Mouse (Mus musculus): ENCODE data around the gene Cstad.
A peak's percentile ranks its signal among the peaks of the same experiment; 100 is the strongest.

The Cstad gene

GRCm38 (mm10) chr2:30629038-30629761 lies 34.4 kb downstream of the Cstad start:
- no peak for DNase-seq (ENCODE audit: low spot score in 2 of 2)

GRCm38 (mm10) chr2:30629860-30630259 lies 35.0 kb downstream of the Cstad start:
- DNase-seq (ENCODE audit: low spot score in 2 of 2): no peak

- no peak for DNase-seq (ENCODE audit: low spot score in 2 of 2)
These were observed 41.4 kb downstream of the Cstad start for GRCm38 (mm10) chr2:30636266-30636671.

DNA sequence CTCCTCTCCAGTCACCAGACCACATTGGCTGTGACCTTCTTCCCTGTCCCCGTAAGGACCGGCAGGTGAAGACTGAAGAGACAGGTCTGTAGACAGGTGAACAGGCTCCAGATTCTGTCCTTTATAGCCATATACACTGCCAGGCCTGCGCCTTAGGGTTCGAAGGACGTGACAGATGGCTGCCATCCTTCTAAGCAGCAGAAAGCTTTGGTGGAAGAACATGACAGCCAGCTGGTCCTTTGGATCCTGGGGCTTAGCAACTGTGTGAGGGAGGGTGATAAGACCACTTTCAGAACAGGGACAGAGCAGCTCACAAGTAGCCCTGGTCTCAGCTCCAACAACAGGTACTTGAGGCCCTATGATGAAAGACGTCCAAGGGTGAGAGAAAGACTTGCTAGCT lies 43.2 kb downstream of the Cstad start:
- no peak for DNase-seq (ENCODE audit: low spot score in 2 of 2)

- no peak for DNase-seq (ENCODE audit: low spot score in 2 of 2)
These were observed 45.2 kb downstream of the Cstad start for GRCm38 (mm10) chr2:30640021-30640481.

DNA sequence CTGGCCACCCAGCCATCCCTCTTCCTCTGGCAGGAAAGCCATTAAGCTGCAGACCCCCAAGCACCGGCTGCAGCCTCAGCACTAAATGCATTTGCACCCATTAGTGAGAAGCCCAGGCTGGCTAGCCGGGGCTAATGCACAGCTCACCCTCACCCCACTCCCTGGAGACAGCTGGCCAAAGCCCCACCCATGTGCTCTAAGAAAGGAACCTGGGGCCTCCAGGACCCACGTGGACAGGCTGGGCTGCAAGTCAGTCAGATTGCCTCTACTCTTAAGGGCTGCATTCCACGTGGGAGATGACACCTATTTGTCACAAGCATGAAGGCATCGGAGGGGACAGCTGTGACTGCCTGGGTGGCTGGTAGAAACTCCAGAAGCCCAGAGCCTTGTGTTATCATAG lies 48.0 kb downstream of the Cstad start:
- no peak for DNase-seq (ENCODE audit: low spot score in 2 of 2)

DNA sequence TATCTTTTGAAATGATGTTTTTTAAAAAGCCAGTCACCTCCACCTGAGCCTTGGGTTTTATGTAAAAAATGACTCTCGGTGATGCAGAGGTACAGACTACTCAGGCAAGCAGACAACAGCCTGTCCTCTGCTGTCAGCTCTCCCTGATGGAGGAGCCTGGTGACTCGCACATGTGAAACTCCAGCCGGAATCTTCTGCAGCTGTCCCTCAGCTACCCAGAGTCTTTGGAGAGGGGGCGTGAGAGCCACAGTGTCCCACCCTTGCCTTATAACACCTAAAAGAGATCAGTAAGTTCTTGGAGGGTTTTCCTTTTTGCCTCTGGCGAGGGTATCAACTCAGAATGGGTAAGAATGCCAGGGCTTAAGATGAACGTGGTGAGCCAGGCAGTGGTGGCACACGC lies 48.6 kb downstream of the Cstad start:
- DNase-seq (ENCODE audit: low spot score in 2 of 2): no peak

DNA sequence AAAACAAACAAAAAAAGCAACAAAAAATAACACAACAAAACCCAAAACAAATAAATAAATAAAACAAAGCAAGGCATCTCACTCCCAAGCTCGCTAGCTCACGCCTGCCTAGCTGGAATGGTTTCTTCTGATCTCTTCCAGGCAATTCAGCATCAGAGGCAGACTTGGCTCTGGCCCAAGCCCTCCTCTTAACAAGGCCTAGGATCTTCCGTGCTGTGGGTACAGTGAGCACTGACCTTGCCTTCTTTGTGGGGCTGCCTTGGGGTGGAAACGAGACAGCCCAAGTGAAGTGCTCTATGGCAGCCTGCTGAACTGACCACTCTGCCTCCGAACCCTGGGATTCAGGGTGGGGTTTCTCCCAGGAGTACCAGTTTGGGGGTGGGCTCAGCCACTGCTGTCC lies 52.0 kb downstream of the Cstad start:
- peak; percentile 64 to 82 for DNase-seq (ENCODE audit: low spot score in 2 of 2)

DNA sequence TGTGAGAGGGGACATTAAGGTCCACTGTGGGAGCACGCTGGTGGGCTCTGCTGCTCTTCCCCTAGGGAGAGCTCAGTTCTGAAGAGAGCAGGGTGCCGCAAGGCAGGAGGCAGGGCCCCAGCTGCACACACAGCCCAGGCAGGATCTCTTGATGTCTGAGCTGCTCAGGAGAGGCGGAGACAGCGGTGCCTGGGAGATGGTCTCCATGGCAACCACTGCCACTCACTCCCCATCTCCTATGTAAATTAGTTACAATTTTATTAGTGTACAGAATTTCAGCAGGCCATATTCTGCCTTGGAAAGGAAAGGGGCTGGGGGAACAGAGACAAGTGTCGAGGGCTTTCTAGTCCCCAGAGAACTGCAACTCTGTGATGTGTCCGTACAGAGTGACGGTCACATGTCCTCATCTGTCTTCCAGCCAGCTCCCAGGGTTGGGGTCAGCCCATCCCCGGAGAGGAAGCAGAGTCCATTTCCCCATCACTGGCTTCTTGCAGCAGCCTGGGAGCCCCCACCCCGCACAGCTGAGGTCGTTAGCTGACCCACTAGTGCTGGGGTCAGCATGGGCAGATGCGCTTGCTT lies 52.6 kb downstream of the Cstad start:
- DNase-seq (ENCODE audit: low spot score in 2 of 2): peak; percentile 87 to 89

- peak in 1 of 2 experiments; percentile 70 for DNase-seq (ENCODE audit: low spot score in 2 of 2)
These were observed 53.1 kb downstream of the Cstad start for GRCm38 (mm10) chr2:30647882-30648494.

DNA sequence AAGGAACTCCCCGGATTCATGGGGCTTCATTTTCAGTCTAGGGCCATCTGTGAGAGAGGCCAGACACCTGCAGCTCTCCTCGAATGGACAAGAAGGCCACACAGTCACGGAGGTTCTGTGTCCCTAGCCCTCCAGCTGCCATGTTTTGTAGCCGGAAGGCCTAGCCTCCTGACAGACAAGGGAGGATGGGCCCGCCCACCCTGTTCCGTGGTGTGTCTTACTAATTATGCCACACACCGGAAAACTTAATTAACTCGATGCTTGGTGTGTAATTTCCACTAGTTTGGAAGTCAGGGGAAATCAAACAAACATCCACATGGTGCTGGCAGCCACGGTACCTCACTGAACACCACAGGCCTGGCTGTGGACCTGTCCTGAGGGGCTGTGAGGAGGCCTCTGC lies 55.4 kb downstream of the Cstad start:
- DNase-seq (ENCODE audit: low spot score in 2 of 2): no peak

- no peak for DNase-seq (ENCODE audit: low spot score in 2 of 2)
These were observed 57.0 kb downstream of the Cstad start for GRCm38 (mm10) chr2:30651831-30652230.

- no peak for DNase-seq (ENCODE audit: low spot score in 2 of 2)
These were observed 57.8 kb downstream of the Cstad start for GRCm38 (mm10) chr2:30652581-30653037.

DNA sequence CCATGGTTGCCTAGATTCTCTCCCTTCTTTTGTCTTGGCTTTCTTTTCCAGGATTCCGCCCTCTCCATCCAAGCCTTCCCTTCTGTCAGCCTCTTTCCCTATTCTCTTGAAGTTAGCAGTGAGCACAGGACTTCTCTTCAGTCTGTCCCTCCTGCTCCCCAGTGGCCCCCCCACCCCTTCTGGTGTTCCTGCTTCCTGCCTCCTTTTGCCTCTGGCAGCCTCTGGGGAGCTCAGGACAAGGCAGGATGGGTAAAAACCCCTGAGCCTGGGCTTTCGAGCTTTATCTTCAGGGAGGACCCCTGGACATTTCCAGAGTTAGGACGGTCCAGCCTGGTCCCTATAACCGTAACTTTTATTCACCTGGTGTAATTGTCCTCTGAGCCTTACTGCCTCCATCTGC lies 58.2 kb downstream of the Cstad start:
- DNase-seq (ENCODE audit: low spot score in 2 of 2): no peak

DNA sequence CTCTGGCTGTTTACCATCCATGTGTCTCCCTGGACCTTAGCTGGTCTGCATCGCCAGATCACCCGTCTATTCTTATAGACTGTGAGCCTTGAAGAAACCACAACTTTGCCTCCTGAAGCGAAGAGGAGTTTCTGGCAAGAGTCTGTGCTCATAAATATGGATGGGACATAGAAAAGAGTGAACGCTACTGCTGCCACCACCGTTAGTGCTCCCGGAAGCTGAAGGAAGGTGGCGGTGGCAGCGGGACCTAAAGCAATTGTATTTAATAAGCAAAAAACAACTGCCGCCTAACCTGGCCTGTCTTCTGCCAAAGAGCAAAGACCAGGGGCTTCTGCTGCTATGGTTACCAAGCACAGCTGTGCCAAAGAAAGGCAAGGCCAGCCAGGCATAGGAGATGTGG lies 59.3 kb downstream of the Cstad start:
- no peak for DNase-seq (ENCODE audit: low spot score in 2 of 2)

DNA sequence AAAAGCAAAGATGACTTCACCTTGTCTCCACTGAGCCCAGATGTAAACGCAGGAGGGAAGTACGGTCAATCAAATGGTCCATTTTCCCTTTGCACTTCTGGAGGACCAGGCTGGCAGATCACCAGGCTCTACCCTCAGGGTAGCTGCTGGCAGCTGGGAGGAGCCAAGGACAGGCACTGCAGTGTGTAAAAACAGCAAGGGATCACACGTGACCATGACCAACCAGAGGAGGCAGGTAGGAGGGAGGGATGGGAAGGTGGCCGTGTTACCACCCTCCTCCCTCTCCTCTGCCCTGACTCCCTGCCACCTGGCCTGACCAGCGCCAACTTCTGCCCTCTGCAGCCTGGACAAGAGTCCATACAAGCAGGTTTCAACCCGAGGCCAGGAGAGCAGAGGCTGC lies 59.7 kb downstream of the Cstad start:
- DNase-seq (ENCODE audit: low spot score in 2 of 2): no peak

GRCm38 (mm10) chr2:30655746-30656145 lies 60.9 kb downstream of the Cstad start:
- no peak for DNase-seq (ENCODE audit: low spot score in 2 of 2)

DNA sequence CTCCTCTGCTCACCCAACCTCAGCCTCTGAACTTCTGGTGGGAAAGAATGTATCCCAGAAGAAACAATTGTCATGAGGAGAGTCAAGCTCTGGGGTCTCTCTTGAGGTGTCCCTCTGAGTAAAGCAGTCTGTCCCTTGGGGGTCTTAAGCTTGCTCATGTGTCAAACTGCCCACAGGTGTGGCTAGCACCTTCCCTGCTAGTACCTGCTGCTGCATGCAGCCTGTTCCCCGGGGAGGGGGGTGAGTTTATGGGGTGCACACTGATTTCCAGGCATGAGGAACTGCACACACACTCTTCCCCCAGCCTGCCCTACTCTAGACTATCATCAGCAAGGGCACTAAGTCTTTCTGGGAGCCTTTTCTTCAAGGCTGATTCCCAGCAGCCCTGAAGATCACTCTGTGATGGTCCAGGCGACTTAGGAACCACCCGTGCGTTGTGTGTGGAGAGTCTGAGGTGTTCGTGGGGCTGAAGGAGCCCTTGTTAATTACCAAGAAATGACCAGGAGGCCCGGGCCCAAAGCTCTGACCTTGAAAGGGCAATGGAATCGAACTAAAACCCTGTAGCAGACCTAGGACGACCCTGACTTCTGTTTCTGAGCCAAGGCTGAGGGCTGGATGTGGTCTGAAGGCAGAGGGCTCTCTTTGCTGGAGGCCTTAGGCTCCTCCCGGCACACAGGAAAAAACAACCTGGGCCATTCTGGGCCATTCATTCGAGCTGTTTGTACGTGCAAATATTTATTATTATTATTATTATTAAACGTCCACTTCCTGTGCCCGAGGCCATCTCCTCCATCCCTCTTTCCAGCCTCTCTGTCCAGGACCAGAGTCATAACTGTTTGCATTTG lies 62.1 kb downstream of the Cstad start:
- DNase-seq (ENCODE audit: low spot score in 2 of 2): no peak

DNA sequence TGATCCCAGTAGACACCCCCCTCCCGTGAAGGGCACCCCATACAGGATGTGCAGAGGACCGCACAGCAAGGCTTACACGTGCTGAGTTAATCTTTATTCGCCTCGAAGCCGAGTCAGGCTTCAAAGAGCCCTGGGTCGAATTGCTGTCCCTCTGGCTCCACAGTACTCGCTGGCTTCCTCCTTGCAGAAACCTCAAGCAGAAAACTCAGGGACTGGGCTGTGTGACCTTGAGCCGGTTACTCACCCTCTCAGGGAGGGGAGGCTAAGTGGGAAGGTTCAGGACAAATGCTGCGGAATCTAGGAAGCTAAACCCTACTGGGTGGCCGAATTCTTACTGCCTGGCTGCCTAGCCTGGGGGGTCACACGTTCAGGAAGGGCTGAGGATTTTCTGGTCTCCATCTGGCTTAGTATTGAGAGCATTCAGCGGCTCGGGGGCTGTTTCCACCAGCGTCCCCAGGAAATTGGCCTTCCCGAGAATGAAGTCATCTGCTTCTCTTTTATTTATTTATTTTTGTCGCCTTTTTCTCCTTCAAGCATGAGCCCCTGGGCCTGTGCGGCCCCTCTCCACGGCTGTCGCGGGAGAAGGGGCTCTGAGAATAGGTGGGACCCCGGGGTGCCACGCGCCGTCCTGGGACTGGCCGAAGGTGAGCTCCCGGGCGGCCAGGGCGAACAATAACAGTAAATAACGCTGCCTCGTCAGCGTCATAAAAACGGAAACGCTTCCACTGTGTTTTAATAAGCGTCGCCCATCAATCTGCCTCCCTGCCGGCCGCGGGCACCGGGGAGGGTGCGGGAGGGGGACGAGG lies 63.0 kb downstream of the Cstad start:
- peak in 1 of 2 experiments; percentile 64 for DNase-seq (ENCODE audit: low spot score in 2 of 2)

DNA sequence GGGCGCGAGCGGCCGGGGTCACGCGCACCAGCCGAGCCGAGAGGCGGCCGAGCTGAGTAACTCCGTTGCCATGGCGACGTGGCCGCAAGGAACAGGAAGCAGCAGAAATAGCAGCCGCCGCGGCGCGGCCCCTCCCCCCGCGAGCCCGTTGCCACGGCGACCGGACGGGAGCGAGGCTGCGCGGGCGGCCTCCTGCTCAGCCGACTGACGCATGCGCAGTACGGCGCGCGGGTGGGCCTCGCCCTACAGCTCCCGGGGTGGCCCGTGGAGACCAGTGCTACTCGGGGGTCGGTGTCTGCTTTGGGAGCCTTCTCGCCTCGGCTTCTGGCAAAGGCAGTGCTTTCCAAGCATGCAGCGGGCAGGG lies 63.6 kb downstream of the Cstad start:
- DNase-seq (ENCODE audit: low spot score in 2 of 2): peak; percentile 99 to 100

Measured in right cerebral cortex, adult 2 months (tissue).